Mouse (Mus musculus) spleen, adult 2 months (tissue): ENCODE measurements at regions not wholly inside any gene's neighbourhood (a gene's known extent, or its start where the extent isn't known, plus 50 kb on each side); places are given as distances from the start of the nearest gene placed in this dataset.

Experiments
- DNase-seq, 2 experiments: peaks; one replicate each; pipeline versions ENCODE4 v3.0.0 to v3.0.0-alpha.2; 2012 to 2021; ENCODE audit warnings: low spot score in 2 of 2, low read depth in 1 of 2
- H3K27ac ChIP-seq: fragments of 200-500 bp; 2 replicates; pipeline ENCODE4 v1.5.1; 2012; ENCODE audit warnings: low read length, inconsistent platforms; ENCODE audit not compliant: insufficient read depth
- H3K27me3 ChIP-seq: fragments of 200-500 bp; 2 replicates; pipeline ENCODE4 v1.6.1; 2012; ENCODE audit warnings: mild to moderate bottlenecking, moderate library complexity, low read length, inconsistent platforms; ENCODE audit not compliant: control insufficient read depth, insufficient read depth
- H3K36me3 ChIP-seq: fragments of 200-500 bp; 2 replicates; pipeline ENCODE4 v1.6.1; 2012; ENCODE audit warnings: mild to moderate bottlenecking, low read length, inconsistent platforms; ENCODE audit not compliant: control insufficient read depth, insufficient read depth
- H3K4me1 ChIP-seq: fragments of 200-500 bp; 2 replicates; pipeline ENCODE4 v1.6.1; 2011; ENCODE audit warnings: inconsistent platforms; ENCODE audit not compliant: control insufficient read depth, insufficient read depth, insufficient read length
- H3K4me3 ChIP-seq: fragments of 200-500 bp; 2 replicates; pipeline ENCODE4 v1.5.1; 2011; ENCODE audit warnings: mild to moderate bottlenecking, inconsistent platforms; ENCODE audit not compliant: insufficient read depth, insufficient read length; ENCODE audit errors: extremely low read depth
- CTCF ChIP-seq: fragments of 200-500 bp; IDR thresholded peaks from 2 replicates; pipeline ENCODE4 v1.5.1; 2011; ENCODE audit warnings: mild to moderate bottlenecking, inconsistent platforms; ENCODE audit not compliant: insufficient read depth, insufficient read length, insufficient replicate concordance; ENCODE audit errors: extremely low read depth
- POLR2A ChIP-seq: fragments of 200-500 bp; IDR thresholded peaks from 2 replicates; pipeline ENCODE4 v1.6.1; 2011; ENCODE audit warnings: low read depth, low read length, inconsistent platforms
- WGBS: fragments of 180-500 bp; shearing (Covaris S2); methylation state at CpG from one replicate; pipeline ENCODE4 v1.1.7; 2018; 5-methylcytosine and 5-hydroxymethylcytosine counted together

GRCm38 (mm10) chr1:72030763-72031405, 181.2 kb downstream of the Mreg start:
- no peak for TF ChIP-seq POLR2A
- no peak for TF ChIP-seq CTCF
- Histone ChIP-seq H3K36me3 (no peaks in the 10 kb centered on the region), H3K27ac (no peak overlapping the region), H3K4me1 (no peaks in the 10 kb centered on the region), H3K27me3 (no peaks in the 10 kb centered on the region), H3K4me3 (no peak overlapping the region)
- DNase-seq: no peak
- WGBS: 68% methylated on average over 8 of the region's 8 CpGs

- 86% methylated on average over 6 of the region's 6 CpGs for WGBS
- no peaks in the 10 kb centered on the region for H3K4me1 ChIP-seq
- H3K27me3 ChIP-seq: no peaks in the 10 kb centered on the region
- H3K36me3 ChIP-seq: no peaks in the 10 kb centered on the region
- TF ChIP-seq POLR2A (no peak), CTCF (no peak)
- H3K27ac ChIP-seq: no peak overlapping the region
- H3K4me3 ChIP-seq: no peak overlapping the region
- no peak for DNase-seq
Observed at GRCm38 (mm10) chr1:72029625-72030024, 182.5 kb downstream of the Mreg start.

GRCm38 (mm10) chr1:72026861-72027260, 185.2 kb downstream of the Mreg start:
- Histone ChIP-seq H3K36me3 (no peaks in the 10 kb centered on the region), H3K27me3 (no peaks in the 10 kb centered on the region), H3K27ac (no peak overlapping the region), H3K4me1 (no peaks in the 10 kb centered on the region), H3K4me3 (no peak overlapping the region)
- 92% methylated on average over 4 of the region's 4 CpGs for WGBS
- TF ChIP-seq POLR2A (no peak), CTCF (no peak)
- no peak for DNase-seq

GRCm38 (mm10) chr1:72022631-72023030, 189.5 kb downstream of the Mreg start:
- no peaks in the 10 kb centered on the region for H3K36me3 ChIP-seq
- WGBS: 89% methylated on average over 3 of the region's 3 CpGs
- H3K27me3 ChIP-seq: no peaks in the 10 kb centered on the region
- no peak for TF ChIP-seq CTCF
- no peak for TF ChIP-seq POLR2A
- no peak overlapping the region for H3K27ac ChIP-seq
- DNase-seq: no peak
- H3K4me3 ChIP-seq: no peak overlapping the region
- no peaks in the 10 kb centered on the region for H3K4me1 ChIP-seq

- DNase-seq: no peak
- 45% methylated on average over 4 of the region's 4 CpGs for WGBS
- no peak for TF ChIP-seq POLR2A
- no peaks in the 10 kb centered on the region for H3K36me3 ChIP-seq
- H3K4me3 ChIP-seq: no peak overlapping the region
- no peaks in the 10 kb centered on the region for H3K27me3 ChIP-seq
- no peaks in the 10 kb centered on the region for H3K4me1 ChIP-seq
- no peak overlapping the region for H3K27ac ChIP-seq
Observed at GRCm38 (mm10) chr1:72018479-72019222, 193.5 kb downstream of the Mreg start.

- no peak overlapping the region for H3K4me3 ChIP-seq
- H3K27ac ChIP-seq: no peak overlapping the region
- TF ChIP-seq POLR2A: no peak
- no peak for TF ChIP-seq CTCF
- H3K36me3 ChIP-seq: no peaks in the 10 kb centered on the region
- H3K4me1 ChIP-seq: no peaks in the 10 kb centered on the region
- no peak for DNase-seq
- WGBS: 69% methylated on average over 1 of the region's 1 CpGs
- no peaks in the 10 kb centered on the region for H3K27me3 ChIP-seq
Observed at GRCm38 (mm10) chr1:72017814-72018478, 194.2 kb downstream of the Mreg start.

GRCm38 (mm10) chr1:72015471-72015870, 196.6 kb downstream of the Mreg start:
- Histone ChIP-seq H3K4me1 (no peaks in the 10 kb centered on the region), H3K36me3 (no peaks in the 10 kb centered on the region), H3K27me3 (no peaks in the 10 kb centered on the region), H3K4me3 (no peak overlapping the region), H3K27ac (no peak overlapping the region)
- DNase-seq: no peak
- 84% methylated on average over 4 of the region's 4 CpGs for WGBS
- no peak for TF ChIP-seq CTCF
- TF ChIP-seq POLR2A: no peak
